Mouse (Mus musculus) left cerebral cortex, adult 2 months (tissue): ENCODE results near the gene Ski. TPM values are rescaled to one million over a fixed set of nuclear protein-coding genes. Genes with fewer than 3 reads are reported as not detected.

ENCODE experiments used
- DNase-seq, 2 experiments: peaks; one replicate each; pipeline ENCODE4 v3.0.0; 2021 to 2022; ENCODE audit warnings: low spot score in 2 of 2, mixed read lengths in 1 of 2; ENCODE audit errors: extremely low spot score in 1 of 2
- H3K27ac ChIP-seq: fragments of 200-600 bp; 2 replicates; pipeline ENCODE4 v1.8.1; 2022
- H3K4me3 ChIP-seq: fragments of 200-600 bp; 2 replicates; pipeline ENCODE4 v1.8.1; 2022
- CTCF ChIP-seq: fragments of 200-600 bp; IDR thresholded peaks from 2 replicates; pipeline ENCODE4 v1.8.1; 2022; ENCODE audit warnings: antibody characterized with exemption, mild to moderate bottlenecking, moderate library complexity
- intact Hi-C: fragments of 180-260 bp; cut with DNase I; formaldehyde crosslinking; loops from one replicate; pipeline ENCODE4 v1.15.1; 2025
- total RNA-seq, 2 experiments: library from RNA; stranded (reverse); gene quantifications; 2 replicates each; pipeline ENCODE4 v1.2.3; 2021

Ski gene
- total RNA-seq, 2 experiments from 2014 or later = 113 to 119 TPM

DNA sequence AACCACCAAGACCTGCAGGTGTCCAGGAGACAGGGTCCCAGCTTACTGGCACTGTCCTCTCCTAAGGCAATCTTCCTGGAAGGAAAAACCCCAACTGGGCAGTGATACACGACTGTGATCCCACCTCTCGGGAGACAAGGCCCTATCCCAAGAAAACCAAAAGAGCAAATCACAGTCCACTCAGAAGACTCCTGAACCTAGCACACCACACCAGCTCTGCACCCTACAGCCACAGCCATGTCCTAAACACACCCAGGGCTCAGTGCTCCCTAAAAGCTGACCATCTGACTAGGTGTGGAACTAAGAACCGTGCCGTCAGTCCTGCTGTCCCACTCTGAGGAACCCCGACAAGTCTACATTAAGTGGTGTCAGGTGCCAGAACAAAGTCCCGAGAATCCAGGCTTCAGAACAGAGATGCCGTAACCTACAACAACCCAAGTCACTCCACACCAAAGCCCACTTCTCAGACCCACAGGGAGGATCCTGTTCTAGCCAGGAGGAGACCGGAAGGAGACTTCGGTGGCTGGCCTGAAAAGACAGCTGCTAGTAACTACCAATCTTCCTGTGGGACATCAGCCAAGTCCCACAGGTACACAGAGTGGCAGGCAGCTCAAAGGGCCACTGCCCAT is 4.2 kb downstream of the Ski start:
- H3K27ac ChIP-seq = peak overlapping the region; percentile 40; the same call in 1 of the 2 replicates
- no peak for DNase-seq
- peak overlapping the region; percentile 85 for H3K4me3 ChIP-seq
- intact Hi-C loops = no loop called here
- TF ChIP-seq CTCF = no peak

GRCm38 (mm10) chr4:155217241-155218103 is 4.9 kb downstream of the Ski start:
- no peak for DNase-seq
- Histone ChIP-seq H3K4me3 (peak overlapping the region; percentile 85; the same call in 1 of the 2 replicates), H3K27ac (0 out of 2 replicates have a peak overlapping the region, but pooled peaks have one; percentile 8)
- no peak for TF ChIP-seq CTCF
- intact Hi-C loops = no loop called here

GRCm38 (mm10) chr4:155215773-155216630 is 6.4 kb downstream of the Ski start:
- intact Hi-C loops = no loop called here
- no peak; the same call in 1 of the 2 replicates for TF ChIP-seq CTCF
- DNase-seq = peak in 1 of 2 experiments; percentile 59
- H3K27ac ChIP-seq = peak overlapping the region; percentile 49
- peak overlapping the region; percentile 18 for H3K4me3 ChIP-seq

DNA sequence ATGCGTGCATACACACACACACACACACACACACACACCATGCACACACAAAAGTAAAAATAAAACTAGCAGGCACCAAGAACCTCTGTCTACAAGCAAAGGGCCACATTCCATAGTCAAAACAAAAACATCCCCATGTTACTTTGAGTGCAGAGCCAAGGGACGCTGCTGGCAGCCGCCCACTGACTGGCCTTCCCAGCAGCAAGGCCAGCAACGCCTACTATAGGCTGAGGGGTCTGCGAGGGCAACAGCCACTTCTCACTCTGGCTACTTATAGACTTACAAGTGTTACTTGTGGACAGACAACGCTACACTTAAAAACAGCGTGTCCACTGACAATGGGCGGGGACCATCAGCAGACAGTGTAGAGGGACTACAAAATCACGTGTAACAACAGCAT is 7.2 kb downstream of the Ski start:
- Histone ChIP-seq H3K4me3 (peak overlapping the region; percentile 29), H3K27ac (peak overlapping the region; percentile 49)
- no peak for TF ChIP-seq CTCF
- intact Hi-C loops = no loop called here
- no peak for DNase-seq

- DNase-seq = no peak
- peak overlapping the region; percentile 29 for H3K4me3 ChIP-seq
- peak overlapping the region; percentile 16; the same call in 1 of the 2 replicates for H3K27ac ChIP-seq
- intact Hi-C loops = no loop called here
- no peak for TF ChIP-seq CTCF
Measured at GRCm38 (mm10) chr4:155214793-155215192, 7.6 kb downstream of the Ski start.

DNA sequence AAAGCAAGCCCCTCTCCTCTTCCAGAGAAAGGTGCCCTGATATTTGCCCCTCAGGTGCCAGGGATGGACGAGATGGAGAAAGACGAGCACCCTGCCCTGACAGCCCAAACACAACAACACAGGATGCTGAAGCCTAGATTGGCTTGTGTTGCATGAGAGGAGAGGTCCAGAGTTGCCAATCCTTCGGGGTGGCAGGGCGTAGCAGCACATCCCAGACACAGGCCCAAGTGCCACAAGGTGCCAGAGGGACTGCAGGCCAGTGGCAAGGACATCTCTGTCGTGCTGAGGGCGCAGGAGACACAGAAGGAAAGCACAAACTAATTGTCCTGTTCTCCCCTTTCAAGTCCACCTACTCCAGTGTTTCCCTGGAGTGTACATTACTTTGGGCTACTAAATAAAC is 8.2 kb downstream of the Ski start:
- no peak for TF ChIP-seq CTCF
- intact Hi-C loops = no loop called here
- Histone ChIP-seq H3K4me3 (no peak overlapping the region), H3K27ac (no peak overlapping the region)
- DNase-seq = no peak

DNA sequence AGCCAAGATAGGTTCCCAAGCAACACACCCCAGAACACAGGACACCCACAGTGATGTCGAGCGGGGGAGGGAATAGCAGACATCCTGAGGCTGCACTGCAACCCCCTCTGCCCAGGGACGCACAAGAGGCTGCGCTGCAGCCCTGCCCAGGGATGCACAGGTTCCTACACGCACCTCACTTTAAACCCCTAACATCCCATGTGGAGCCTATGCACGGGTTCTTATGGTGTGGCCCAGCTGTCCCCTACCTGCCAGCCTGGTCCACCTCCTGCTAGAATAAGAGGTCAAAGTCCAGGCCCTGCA is 8.7 kb downstream of the Ski start:
- Histone ChIP-seq H3K4me3 (peak overlapping the region; percentile 11; the same call in 1 of the 2 replicates), H3K27ac (no peak overlapping the region)
- intact Hi-C loops = no loop called here
- DNase-seq = no peak
- TF ChIP-seq CTCF = no peak

DNA sequence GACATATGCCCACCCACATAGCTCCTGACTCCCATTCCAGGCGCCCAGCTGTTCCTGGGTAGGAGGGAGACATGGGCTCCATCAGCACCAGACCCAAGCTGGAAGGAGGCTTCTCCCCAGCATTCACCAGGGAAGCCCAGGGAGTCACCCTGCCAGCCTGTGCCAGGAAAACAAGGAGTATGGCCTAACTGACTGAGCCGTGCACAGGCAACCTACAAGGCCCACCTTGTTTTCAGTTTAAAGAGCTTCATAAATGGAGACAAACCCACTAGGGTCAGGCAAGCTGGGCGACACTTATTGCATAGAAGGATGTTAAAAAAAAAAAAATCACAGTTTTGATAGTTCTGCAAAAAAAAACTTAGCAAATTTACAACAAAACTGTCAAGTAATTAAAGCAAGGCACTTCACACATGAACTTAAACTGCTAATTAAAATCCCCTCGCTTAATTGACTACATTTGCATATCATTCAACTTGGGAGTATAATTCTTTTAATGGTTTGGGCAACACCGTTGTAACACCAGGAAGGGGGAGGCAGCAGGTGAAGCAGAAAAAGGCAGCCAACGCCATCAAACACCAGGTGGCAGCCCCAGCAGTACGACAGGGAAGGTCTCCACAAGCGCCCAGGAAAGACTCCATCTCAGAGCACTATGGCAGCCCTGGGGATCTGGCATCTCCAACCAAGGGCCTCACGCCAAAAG is 9.2 kb downstream of the Ski start:
- no peak; the same call in 1 of the 2 replicates for TF ChIP-seq CTCF
- no peak overlapping the region for H3K27ac ChIP-seq
- DNase-seq = no peak
- intact Hi-C loops = no loop called here
- H3K4me3 ChIP-seq = no peak overlapping the region

DNA sequence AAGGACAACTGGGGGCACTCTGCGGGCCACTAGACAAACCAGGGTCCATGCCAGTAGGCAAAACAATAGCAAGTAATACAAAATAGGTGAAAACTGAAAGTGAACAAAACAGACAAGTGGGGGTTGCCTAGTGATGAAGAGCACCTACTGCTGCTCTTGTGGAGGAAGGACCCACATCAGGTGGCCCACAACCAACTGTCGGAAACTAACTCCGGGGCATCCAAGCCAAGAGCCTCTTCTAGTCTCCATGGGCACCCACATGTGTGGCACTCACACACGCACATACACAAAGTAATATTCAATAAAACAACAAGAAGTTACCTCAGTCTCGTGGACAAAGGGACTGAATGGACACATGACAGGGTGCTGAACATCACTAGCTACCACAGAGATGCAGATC is 12.9 kb downstream of the Ski start:
- no peak for DNase-seq
- intact Hi-C loops = no loop called here
- TF ChIP-seq CTCF = no peak
- Histone ChIP-seq H3K4me3 (no peak overlapping the region), H3K27ac (no peak overlapping the region)

DNA sequence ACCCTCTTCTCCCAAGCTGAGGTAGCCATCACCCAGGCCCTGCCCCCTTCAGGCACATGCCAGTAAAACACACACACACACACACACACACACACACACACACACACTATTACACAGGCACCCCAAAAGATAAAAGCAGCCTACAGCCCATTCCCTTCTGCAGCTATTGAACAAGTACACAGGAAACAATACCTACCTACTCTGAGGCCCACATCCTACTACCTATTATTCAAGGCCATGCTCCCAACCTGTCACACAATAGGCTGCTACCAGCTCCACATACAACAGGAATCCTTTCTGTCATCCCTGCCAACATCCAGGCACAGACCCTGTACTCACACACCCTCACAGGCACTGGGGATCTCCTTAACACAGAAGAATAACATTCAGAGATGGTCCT is 13.3 kb downstream of the Ski start:
- intact Hi-C loops = no loop called here
- H3K27ac ChIP-seq = no peak overlapping the region
- no peak overlapping the region for H3K4me3 ChIP-seq
- TF ChIP-seq CTCF = no peak
- no peak for DNase-seq

GRCm38 (mm10) chr4:155208613-155209012 is 13.8 kb downstream of the Ski start:
- no peak overlapping the region for H3K4me3 ChIP-seq
- intact Hi-C loops = no loop called here
- no peak for DNase-seq
- no peak for TF ChIP-seq CTCF
- H3K27ac ChIP-seq = no peak overlapping the region
